Mouse (Mus musculus) G1E-ER4 (cell line): ENCODE measurements around the gene Dvl3. TPM values are rescaled to one million over a fixed set of nuclear protein-coding genes. Genes with fewer than 3 reads are reported as not detected.

Experiments
- GATA1 ChIP-seq: IDR thresholded peaks from one replicate; pipeline ENCODE4 v1.8.0; 2012; ENCODE audit warnings: low read length, inconsistent platforms
- polyA plus RNA-seq: library from polyadenylated mRNA; stranded (reverse); fragments of >175 nt; gene quantifications from 2 replicates; pipeline ENCODE4 v1.2.3, GENCODE M21; 2012

Gene Dvl3
- polyA plus RNA-seq, 1 experiment: 29.1 TPM

DNA sequence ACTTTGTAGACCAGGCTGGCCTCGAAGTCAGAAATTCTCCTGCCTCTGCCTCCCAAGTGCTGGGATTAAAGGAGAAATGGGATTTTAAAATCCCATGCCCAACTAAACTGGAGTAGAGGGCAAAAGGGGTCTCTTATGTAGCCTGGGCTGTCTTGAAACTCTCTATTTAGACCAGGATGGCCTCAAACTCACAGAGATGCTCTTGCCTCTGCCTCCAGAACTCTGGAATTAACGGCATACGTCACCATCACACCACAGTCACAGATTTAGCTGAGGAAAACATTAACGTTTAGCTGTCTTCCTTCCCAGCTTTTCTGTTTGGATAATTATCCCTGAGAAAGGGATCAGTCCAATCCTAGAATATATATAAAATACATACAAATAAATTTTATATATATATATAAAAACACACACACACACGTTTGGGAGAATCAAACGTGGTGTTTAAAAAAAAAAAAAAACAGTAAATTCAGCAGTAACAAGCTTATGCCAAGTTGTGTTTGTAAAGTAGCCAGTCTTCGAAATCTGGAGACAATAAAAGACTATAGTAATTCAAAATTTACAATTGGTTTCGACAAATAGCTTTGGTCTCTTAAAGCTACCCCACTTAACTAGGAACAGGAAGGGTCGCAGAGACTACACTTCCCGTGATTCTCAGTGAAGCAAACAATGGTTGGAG is 18.0 kb downstream of the Dvl3 start:
- TF ChIP-seq GATA1: no peak

DNA sequence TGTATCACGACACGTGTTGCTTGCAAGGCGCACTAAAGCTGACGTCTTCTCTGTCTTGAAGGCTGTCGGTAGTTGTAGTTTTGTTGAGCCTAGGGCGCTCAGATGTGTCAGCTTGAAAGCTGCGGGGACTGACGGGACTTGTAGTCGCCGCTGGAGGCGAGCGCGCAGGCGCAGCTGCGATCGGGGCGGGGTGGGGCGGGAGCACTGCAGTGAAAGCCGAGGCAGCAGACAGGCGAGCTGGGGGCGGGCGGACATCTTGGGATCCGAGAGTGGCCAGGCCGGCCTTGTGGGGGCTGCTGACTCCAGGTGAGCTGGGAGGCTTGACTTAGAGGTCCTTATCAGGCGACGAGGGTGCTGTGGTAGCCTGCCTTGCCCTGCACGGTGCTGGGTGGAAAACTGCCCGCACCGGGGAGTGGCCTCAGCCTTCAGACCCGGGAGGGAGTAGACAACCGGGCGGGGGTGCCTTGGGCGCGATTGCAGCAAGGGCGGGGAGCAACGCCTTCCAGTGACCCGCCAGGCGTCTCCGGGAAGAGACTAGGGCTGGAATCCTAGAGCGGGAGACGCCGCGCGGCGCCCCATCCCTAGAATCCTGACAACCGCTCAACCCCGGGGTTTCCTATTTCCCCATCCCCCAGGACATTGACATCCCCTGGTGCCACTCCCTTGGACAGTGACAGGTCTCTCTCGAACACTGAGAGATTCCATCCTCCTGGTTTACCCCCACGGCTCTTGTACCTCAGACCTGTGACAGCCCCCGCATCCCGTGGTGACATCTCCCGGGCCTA is 18.7 kb downstream of the Dvl3 start, which contains the start of gene Ap2m1:
Gene Ap2m1 (plus strand): TSS at position 183 of the 785 bp plus-strand sequence.
- TF ChIP-seq GATA1: no peak

DNA sequence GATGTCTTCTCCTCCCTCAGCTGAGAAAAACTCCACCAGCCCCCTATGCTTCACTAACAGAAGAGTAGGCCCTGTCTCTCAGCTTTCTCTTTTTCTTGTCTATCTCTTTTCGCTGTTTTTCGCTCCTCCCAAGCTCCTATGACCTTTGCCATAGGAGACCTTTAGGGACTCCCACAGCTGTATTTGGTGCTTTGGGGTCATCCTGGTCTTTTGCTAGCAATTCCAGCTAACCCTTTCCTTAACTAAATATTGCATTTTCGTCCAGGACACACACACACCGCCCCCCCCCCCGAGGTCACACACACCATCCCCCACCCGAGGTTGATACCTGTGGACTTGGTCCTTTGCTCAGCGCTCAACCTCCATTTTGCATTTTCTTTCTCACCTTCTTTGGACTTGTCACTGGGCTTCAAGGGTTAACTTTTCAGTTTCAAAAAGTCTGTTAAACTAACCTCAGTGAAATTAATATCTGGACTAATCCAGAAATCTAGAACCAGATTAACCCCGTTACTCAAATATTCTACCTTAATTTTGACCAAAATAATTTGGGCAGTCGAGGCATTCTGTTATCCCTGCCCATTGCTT is 19.4 kb downstream of the Dvl3 start:
- no peak for TF ChIP-seq GATA1

GRCm38 (mm10) chr16:20537071-20537471 is 20.3 kb downstream of the Dvl3 start:
- TF ChIP-seq GATA1: no peak

DNA sequence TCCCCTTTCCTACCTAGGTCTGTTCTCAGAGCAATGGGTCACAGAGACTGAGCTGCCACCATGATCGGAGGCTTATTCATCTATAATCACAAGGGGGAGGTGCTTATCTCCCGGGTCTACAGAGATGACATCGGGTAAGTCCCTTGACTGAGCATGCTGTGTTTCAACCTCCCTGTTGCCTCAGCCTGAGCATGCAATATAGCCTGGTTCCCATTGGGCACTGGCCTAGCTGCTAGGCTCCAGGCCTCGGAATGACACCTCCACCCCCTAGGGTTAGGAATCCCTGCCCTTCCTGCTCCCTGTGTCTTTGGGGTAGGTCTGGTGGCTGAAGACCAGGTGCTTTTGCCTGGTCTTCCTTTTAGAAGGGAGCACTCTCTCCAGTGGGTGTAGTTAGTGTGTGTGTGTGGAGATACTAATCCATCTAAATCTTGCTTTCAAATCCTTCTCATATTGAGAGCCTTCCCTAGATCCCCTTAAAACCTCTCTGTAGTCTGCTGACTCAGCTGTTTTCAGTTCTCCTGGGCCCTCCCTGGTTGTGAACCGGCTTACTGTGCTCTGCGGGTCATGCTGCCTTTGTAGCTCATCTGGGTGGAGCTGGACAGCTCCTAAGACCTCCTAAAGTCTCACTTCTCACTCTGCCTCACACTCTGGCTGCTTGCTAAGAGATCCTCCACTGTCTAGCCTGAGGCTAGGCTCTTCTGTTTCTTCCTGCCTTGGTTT is 21.0 kb downstream of the Dvl3 start:
- no peak for TF ChIP-seq GATA1

GRCm38 (mm10) chr16:20539649-20540048 is 22.9 kb downstream of the Dvl3 start:
- TF ChIP-seq GATA1: no peak

- TF ChIP-seq GATA1: no peak
These were observed 23.7 kb downstream of the Dvl3 start for GRCm38 (mm10) chr16:20540438-20540837.

DNA sequence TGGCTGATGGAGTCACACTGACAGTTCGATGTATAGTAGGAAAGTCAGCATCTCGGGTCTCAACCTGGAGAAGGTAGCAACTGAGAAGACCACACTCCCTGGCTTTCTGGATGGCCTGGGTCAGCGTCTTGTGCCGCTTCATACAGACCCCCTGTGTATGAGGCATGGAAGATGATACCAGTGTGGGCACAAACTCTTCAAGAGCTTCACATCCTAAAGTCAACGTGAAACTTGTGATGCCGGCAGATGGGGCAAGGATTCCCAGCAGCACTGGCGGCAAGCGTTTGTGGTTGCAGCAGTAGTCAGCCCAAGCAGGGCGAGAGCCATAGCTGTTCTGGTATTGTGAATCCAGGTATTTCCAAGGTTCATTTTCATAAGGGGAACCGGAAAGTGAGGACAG is 28.9 kb downstream of the Dvl3 start:
- TF ChIP-seq GATA1: no peak

GRCm38 (mm10) chr16:20547423-20547822 is 30.6 kb downstream of the Dvl3 start:
- no peak for TF ChIP-seq GATA1

GRCm38 (mm10) chr16:20548096-20548948 is 31.5 kb downstream of the Dvl3 start, which contains the start of gene Abcf3:
Abcf3 (plus strand) TSS chr16:20548577.
- no peak for TF ChIP-seq GATA1

DNA sequence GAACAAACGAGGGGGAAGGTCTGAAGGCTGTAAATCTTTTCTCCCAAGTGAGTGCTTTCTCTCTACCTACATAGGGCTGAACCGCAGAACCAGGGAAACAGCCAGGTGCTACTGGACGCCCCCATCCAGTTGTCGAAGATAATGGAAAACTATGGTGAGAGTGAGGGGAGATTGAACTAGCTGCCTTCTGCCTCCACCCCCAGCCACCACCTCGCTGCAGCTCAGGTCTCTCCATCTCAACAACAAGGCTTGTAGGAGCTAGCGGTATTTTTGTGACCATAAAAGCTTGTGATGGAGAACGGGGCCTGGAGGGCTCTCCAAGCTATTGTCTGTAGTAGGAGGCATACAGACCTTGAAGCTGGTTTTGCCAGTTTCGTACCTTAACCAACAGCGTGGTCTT is 32.4 kb downstream of the Dvl3 start:
- TF ChIP-seq GATA1: no peak

DNA sequence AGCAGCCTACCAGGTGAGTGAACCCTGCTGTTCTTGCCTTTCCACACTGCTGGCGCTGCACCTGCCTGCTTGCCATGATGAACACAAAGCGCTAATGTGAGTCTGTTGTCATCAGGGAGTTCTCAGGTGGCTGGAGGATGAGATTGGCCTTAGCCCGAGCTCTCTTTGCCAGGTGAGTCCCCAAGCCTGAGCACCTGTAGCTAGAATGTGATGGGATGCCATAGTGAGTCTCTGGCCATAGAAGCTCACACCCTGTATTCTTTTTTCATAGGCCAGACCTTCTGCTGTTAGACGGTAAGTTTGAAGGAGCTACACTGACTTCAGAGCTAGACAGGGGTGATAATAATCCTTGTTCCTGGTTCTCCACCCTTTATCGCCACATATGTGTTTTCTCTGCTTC is 34.9 kb downstream of the Dvl3 start:
- TF ChIP-seq GATA1: no peak

DNA sequence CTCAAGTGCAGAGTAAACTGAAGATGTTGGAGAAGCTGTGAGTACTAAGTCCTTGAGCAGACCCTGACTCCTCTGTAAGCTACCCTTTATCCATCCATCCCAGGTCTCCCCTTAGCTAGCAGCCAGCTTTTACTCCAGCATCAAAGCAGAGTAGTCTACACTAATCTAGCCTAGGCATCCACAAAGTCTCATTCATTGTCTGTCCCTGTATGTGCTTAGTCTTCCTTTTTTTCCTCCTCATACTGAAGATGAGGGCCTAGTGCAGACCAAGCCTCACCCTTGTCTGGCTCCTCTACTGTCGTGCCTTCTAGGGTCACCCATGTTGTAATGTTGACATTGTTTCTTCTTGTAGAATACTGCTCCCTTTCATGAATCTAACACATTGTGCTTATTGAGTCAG is 35.8 kb downstream of the Dvl3 start:
- no peak for TF ChIP-seq GATA1

- no peak for TF ChIP-seq GATA1
These were observed 38.2 kb downstream of the Dvl3 start for GRCm38 (mm10) chr16:20555000-20555399.

- no peak for TF ChIP-seq GATA1
These were observed 40.6 kb downstream of the Dvl3 start for GRCm38 (mm10) chr16:20557381-20557780.
